Mouse (Mus musculus) kidney, adult 2 months (tissue): ENCODE measurements around the gene Rab25. TPM values are rescaled to one million over a fixed set of nuclear protein-coding genes. Genes with fewer than 3 reads are reported as not detected.

Experiments
- DNase-seq: peaks from one replicate; pipeline ENCODE4 v3.0.0; 2021
- H3K27ac ChIP-seq: fragments of 200-500 bp; 2 replicates; pipeline ENCODE4 v1.5.1; 2012; ENCODE audit warnings: low read depth, low read length, control low read depth, inconsistent platforms; ENCODE audit not compliant: insufficient read depth
- H3K27me3 ChIP-seq: fragments of 200-500 bp; replicated peaks from 2 replicates; pipeline ENCODE4 v1.6.1; 2012; ENCODE audit warnings: mild to moderate bottlenecking, moderate library complexity, low read length, inconsistent platforms; ENCODE audit not compliant: control insufficient read depth, insufficient read depth
- H3K36me3 ChIP-seq: fragments of 200-500 bp; 2 replicates; pipeline ENCODE4 v1.6.1; 2012; ENCODE audit warnings: mild to moderate bottlenecking, moderate library complexity, low read length, inconsistent platforms; ENCODE audit not compliant: control insufficient read depth, insufficient read depth
- H3K4me1 ChIP-seq: fragments of 200-500 bp; 2 replicates; pipeline ENCODE4 v1.6.1; 2011; ENCODE audit warnings: low read length; ENCODE audit not compliant: control insufficient read depth, insufficient read depth
- H3K4me3 ChIP-seq: fragments of 200-500 bp; 2 replicates; pipeline ENCODE4 v1.5.1; 2011; ENCODE audit warnings: mild to moderate bottlenecking, low read depth, low read length, control low read depth; ENCODE audit not compliant: insufficient read depth
- CTCF ChIP-seq: fragments of 200-500 bp; conservative IDR thresholded peaks from 2 replicates; pipeline ENCODE4 v1.5.1; 2011; ENCODE audit warnings: low read depth, mild to moderate bottlenecking, control low read depth, low read length, moderate library complexity, mixed read lengths; ENCODE audit not compliant: insufficient read depth, insufficient read length
- POLR2A ChIP-seq: fragments of 200-500 bp; IDR thresholded peaks from one replicate; pipeline ENCODE4 v1.6.1; 2011; ENCODE audit warnings: low read depth, low read length, control low read depth
- WGBS: fragments of 180-500 bp; shearing (Covaris S2); methylation state at CpG from one replicate; pipeline ENCODE4 v1.1.7; 2018; 5-methylcytosine and 5-hydroxymethylcytosine counted together
- polyA plus RNA-seq: library from polyadenylated mRNA; depleted of rRNA; stranded (reverse); fragments of >200 nt; gene quantifications from 2 replicates; pipeline ENCODE4 v1.2.3, GENCODE M21; 2012

The Rab25 gene
- polyA plus RNA-seq, 1 experiment, result 50.1 TPM

DNA sequence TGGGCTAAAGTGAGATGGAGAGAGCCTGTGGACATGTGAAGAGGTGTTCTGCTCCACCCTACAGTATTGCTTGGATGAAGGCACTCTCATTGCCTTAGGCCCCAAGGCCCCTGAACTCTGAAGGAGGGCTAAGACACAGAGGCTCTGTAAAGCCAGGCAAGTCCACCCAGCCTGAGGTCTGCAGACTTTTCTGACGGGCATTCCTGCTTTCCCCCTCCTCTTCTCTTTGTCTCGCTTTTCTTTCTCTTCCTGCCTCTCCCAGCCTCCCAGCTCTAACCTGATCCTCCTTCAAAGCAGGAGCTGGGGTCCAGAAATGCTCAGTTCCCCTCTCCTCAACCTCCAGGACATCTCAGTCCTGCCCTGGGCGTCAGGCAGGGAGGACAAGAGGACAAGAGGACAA is 13.1 kb downstream of the Rab25 start:
- Histone ChIP-seq H3K4me3 (no peak overlapping the region), H3K27me3 (no peaks in the 10 kb centered on the region), H3K27ac (no peak overlapping the region), H3K36me3 (no peaks in the 10 kb centered on the region), H3K4me1 (peaks cover 14% of the 10 kb centered on the region; the same call in 1 of the 2 replicates)
- TF ChIP-seq POLR2A, result no peak
- TF ChIP-seq CTCF, result no peak
- 65% methylated on average over 3 of the region's 3 CpGs for WGBS
- no peak for DNase-seq

DNA sequence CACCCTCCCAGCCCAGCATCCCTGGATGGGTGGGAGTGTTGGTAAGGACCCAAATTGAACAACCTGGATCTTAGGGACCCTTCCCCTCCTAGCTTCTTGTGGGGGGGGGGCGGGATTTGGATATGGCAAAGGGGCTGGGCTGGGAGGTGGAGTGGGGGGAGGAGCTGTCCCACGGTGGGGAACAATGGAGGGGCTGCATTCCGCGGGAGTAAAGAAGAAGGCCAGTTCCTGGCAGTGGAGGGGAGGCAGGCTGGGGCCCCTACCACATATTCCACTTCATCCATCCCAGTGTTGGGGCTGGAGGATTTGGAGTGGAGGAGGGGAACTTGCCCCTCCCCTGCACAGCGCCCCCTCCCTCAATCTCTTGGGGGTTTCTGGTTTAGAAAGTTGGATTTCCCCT is 14.4 kb downstream of the Rab25 start:
- no peak overlapping the region for H3K4me3 ChIP-seq

DNA sequence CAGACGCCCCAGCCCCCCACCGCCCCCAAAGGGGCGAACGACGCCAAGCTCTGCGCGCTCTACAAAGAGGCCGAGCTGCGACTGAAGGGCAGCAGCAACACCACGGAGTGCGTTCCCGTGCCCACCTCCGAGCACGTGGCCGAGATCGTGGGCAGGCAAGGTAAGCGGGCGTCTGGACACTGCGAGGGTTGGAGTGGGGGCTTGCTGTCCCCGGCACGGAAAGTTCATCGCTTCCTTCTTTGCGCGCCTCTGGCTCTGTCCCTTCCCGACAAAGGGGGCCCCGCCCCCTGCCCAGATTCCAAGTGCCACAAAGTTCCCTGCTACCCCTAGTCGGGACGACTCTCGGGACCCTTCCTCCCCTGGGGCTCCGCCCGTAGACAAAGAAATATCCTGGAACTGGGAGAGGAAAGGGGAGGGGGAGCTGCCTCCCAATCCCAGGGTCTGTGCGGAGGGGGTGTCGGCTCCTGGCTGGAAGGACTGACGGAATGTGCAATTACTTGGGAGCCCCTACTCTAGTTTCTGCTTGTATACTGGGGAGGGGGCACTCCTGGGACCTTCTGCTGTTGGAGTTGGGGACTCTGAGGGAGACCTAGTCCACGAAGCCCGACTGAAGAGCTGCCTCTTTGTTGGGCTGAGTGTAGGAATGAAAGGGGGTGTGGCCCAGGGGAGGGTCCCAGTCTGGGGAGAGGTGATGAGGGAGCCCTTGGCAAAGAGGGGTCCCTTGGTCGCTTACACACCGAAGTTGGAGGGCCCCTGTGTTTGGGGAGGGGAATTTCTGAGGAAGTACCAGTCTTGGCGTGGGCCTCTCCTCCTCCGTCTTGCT is 15.2 kb downstream of the Rab25 start:
- Histone ChIP-seq H3K36me3 (no peaks in the 10 kb centered on the region), H3K27me3 (no peaks in the 10 kb centered on the region), H3K4me3 (peak overlapping the region; percentile 91; the same call in 1 of the 2 replicates), H3K4me1 (peaks cover 17% of the 10 kb centered on the region; the same call in 1 of the 2 replicates), H3K27ac (no peak overlapping the region)
- WGBS, result 11% methylated on average over 39 of the region's 40 CpGs
- no peak for TF ChIP-seq POLR2A
- no peak for TF ChIP-seq CTCF
- DNase-seq, result no peak

More for the DNA sequence above, 14.4 kb downstream of the Rab25 start:
- WGBS, result 44% methylated on average over 5 of the region's 5 CpGs
- Histone ChIP-seq H3K36me3 (no peaks in the 10 kb centered on the region), H3K4me1 (peaks cover 17% of the 10 kb centered on the region; the same call in 1 of the 2 replicates), H3K27ac (no peak overlapping the region), H3K27me3 (no peaks in the 10 kb centered on the region)
- DNase-seq, result no peak
- TF ChIP-seq CTCF (no peak), POLR2A (no peak)

DNA sequence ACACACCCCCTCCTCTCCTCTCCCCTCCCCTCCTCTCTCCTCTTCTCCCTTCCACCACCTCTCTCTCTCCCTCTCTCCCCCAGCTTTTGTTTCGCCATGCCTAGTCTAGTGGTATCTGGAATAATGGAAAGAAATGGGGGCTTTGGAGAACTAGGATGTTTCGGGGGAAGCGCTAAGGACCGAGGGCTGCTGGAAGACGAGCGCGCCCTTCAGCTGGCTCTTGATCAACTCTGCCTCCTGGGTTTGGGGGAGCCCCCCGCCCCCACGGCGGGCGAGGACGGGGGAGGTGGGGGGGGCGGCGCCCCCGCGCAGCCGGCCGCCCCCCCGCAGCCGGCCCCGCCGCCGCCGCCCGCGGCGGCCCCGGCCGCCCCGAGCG is 15.8 kb downstream of the Rab25 start, which contains the start of gene Mex3a:
TSS of gene Mex3a (plus strand) at position 97 of the 376 bp plus-strand sequence.
- no peaks in the 10 kb centered on the region for H3K36me3 ChIP-seq
- DNase-seq, result no peak
- H3K4me1 ChIP-seq, result peaks cover 17% of the 10 kb centered on the region; the same call in 1 of the 2 replicates
- H3K27ac ChIP-seq, result peak within 1 kb of the TSS; percentile 71; the same call in 1 of the 2 replicates
- TF ChIP-seq POLR2A (no peak), CTCF (no peak)
- no peaks in the 10 kb centered on the region for H3K27me3 ChIP-seq
- H3K4me3 ChIP-seq, result peak within 1 kb of the TSS; percentile 91
- WGBS, result 1% methylated on average over 25 of the region's 31 CpGs

DNA sequence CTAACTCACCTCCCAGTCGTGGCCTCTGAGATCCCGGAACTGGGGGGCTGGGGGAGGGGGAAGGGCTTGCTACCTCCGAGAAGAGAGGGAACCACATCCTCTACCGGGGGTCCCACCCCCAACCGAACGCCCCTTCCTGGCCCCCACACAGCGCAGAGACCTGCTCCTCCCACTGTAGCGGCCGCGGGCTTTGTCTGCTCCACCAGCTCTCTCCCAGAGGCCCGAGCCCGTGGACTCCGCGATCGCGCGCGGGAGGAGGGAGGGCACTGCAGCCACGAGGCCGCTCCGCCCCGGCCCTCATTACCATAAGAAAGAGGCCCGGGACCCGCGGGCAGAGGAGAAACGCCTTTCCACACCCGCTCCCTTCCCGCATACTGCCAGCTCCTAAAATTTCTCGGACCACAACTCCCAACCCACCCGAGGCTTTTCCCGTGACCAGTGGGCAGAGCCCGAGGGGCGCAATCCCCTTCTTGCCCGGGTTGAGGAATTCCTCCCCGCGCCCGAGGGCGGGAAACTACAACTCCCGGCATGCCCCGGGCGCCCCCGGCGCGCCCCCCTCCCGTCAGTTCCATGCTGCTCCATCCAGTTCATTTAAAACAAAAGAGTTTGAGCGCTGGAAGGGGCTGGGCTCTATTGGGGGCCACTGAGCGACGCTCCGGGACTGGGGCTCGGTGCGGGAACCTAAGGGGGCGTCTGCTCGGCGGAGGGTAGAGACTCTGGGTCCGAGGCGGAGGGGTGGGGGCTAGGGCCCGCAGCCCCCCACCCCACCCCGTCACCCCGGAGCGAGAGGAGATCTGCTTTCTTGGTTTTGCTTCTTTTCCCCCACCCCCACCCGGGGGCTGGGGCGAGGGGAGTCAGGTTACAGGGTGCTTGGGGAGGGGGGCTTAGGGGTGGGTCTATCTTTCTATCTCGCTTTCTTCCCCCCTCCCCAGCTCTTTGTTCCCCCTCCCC is 16.5 kb downstream of the Rab25 start:
- 1% methylated on average over 59 of the region's 63 CpGs for WGBS
- H3K4me1 ChIP-seq, result peaks cover 17% of the 10 kb centered on the region; the same call in 1 of the 2 replicates
- H3K4me3 ChIP-seq, result peak overlapping the region; percentile 91
- peak; percentile 88 for DNase-seq
- no peak for TF ChIP-seq CTCF
- no peak for TF ChIP-seq POLR2A
- no peaks in the 10 kb centered on the region for H3K27me3 ChIP-seq
- H3K36me3 ChIP-seq, result no peaks in the 10 kb centered on the region
- peak overlapping the region; percentile 71; the same call in 1 of the 2 replicates for H3K27ac ChIP-seq

DNA sequence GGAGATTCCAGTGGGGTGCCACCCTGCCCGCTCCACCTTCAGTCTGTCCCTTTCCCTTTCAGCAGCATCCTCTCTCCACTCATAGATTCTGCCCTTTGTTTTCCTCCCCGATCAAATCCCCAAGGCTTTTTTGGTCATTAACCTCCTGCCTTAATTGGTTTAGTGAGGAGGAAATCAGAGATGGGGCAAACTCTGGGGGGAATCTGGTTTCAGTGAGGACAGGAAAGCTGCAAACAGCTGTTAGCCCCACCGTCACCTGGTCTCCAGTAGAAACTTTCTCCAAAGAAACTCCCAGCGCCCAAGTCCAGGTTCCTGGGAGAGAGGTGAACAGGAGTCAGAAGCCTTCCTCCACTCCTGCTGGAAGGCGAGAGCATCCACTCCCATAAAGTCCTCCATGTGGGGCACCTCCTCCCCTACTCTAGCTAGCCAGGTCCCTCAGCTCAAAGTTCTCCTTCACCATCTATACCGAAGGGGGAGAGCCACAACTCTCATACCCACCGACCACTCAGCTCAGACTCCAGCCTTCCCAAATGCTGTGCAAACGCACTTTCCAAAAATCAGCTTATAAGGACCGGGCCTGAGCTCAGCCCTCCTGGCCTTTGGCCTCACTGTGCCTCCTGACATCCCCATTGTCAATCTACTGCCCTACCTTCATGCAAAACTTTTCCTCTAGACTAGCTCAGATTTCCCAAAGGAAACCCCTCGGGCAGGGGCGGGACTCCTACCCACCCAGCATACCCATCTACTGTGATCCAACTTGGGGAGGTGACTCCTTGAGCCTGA is 17.8 kb downstream of the Rab25 start:
- no peak overlapping the region; the same call in 1 of the 2 replicates for H3K27ac ChIP-seq
- DNase-seq, result no peak
- no peaks in the 10 kb centered on the region for H3K27me3 ChIP-seq

More for the DNA sequence above, 17.8 kb downstream of the Rab25 start:
- H3K36me3 ChIP-seq, result no peaks in the 10 kb centered on the region
- 52% methylated on average over 11 of the region's 11 CpGs for WGBS
- TF ChIP-seq CTCF (no peak), POLR2A (no peak)
- H3K4me1 ChIP-seq, result 0 out of 2 replicates have a peak, but pooled peaks cover 8% of the 10 kb centered on the region
- H3K4me3 ChIP-seq, result no peak overlapping the region
